Mouse (Mus musculus) hindbrain, embryonic 15.5 days (tissue): ENCODE data around the gene Gm28048. TPM values are rescaled to one million over a fixed set of nuclear protein-coding genes. Genes with fewer than 3 reads are reported as not detected.

Source experiments
- ATAC-seq: fragments of 200-750 bp; cut with Nextera tagmentation; 2 replicates; pipeline ENCODE4 v1.8.0; 2017; ENCODE audit warnings: low read depth, moderate number of reproducible peaks, moderate TSS enrichment; ENCODE audit not compliant: low FRiP score
- H3K27ac ChIP-seq: fragments of 300-500 bp; sonication (generic); replicated peaks from 2 replicates; pipeline ENCODE4 v1.5.1; 2015; ENCODE audit warnings: mild to moderate bottlenecking, inconsistent platforms
- H3K27me3 ChIP-seq: fragments of 300-500 bp; sonication (generic); 2 replicates; pipeline ENCODE4 v1.6.1; 2015; ENCODE audit warnings: control low read depth, inconsistent platforms
- H3K36me3 ChIP-seq: fragments of 300-500 bp; sonication (generic); 2 replicates; pipeline ENCODE4 v1.6.1; 2015; ENCODE audit warnings: control low read depth, inconsistent platforms
- H3K4me1 ChIP-seq: fragments of 300-500 bp; sonication (generic); replicated peaks from 2 replicates; pipeline ENCODE4 v1.6.1; 2015; ENCODE audit warnings: control low read depth, inconsistent platforms
- H3K4me2 ChIP-seq: fragments of 300-500 bp; sonication (generic); 2 replicates; pipeline ENCODE4 v1.6.1; 2015; ENCODE audit warnings: moderate library complexity, mild to moderate bottlenecking, inconsistent platforms
- H3K4me3 ChIP-seq: fragments of 300-500 bp; sonication (generic); 2 replicates; pipeline ENCODE4 v1.5.1; 2015; ENCODE audit warnings: mild to moderate bottlenecking, inconsistent platforms
- H3K9ac ChIP-seq: fragments of 300-500 bp; sonication (generic); 2 replicates; pipeline ENCODE4 v1.6.1; 2015; ENCODE audit warnings: inconsistent platforms
- H3K9me3 ChIP-seq: fragments of 300-500 bp; sonication (generic); 2 replicates; pipeline ENCODE4 v1.6.1; 2016; ENCODE audit warnings: control low read depth, inconsistent platforms
- WGBS: fragments of 180-500 bp; shearing (Covaris S2); methylation state at CpG from one replicate; pipeline ENCODE4 v1.1.7; 2015; 5-methylcytosine and 5-hydroxymethylcytosine counted together
- polyA plus RNA-seq: library from polyadenylated mRNA; unstranded; fragments of >200 nt; fragmentation: Nextera tagmentation; extraction: Ambion mirVana; gene quantifications from 2 replicates; pipeline ENCODE4 v1.2.1, GENCODE M21; 2015

Gene Gm28048
- polyA plus RNA-seq, 1 experiment from 2014 or later: 3.9 TPM

DNA sequence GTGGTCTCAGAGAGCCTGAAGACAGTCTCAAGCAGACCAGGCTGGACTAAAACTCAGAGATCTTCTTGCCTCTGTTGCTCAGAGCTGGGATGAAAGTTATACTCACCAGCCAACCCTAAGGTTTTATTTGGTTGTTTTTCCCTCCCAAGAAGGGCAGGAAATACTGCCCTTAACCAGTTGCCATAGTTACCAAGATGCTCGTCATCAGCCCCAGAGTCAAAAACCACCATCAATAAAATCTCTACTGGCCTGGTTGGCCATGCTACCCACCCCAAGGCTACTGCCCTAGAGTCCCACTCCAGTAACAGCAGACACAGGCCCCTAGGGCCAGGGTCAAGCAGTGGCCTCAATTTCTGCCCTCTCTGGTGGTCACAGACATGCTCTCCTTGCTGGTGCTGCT is 129.4 kb downstream of the Gm28048 start:
- H3K9ac ChIP-seq: no peak overlapping the region
- no peaks in the 10 kb centered on the region for H3K36me3 ChIP-seq
- 68% methylated on average over 1 of the region's 1 CpGs for WGBS
- ATAC-seq: no peak
- no peak overlapping the region for H3K27ac ChIP-seq
- no peaks in the 10 kb centered on the region for H3K9me3 ChIP-seq
- peaks cover 19% of the 10 kb centered on the region for H3K27me3 ChIP-seq
- no peak overlapping the region for H3K4me2 ChIP-seq
- no peak overlapping the region for H3K4me3 ChIP-seq
- no peaks in the 10 kb centered on the region for H3K4me1 ChIP-seq

DNA sequence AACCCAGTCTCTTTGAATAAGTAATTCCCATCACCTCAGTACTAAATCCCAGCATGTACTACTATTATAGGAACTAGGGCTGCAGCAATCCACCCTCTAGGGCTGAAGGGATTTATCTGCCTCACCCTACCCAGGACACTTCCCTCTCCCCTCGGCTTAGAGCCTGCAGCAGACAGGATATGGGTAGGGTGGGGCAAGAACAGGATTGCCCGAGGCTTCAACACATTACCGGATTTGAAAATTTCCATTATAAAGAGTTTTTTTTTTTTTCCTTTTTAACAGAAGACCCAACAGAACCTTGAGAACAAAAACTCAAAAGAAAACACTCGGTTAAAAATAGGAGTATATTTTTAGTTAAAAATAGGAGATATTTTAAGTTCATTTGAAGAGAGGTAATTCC is 130.5 kb downstream of the Gm28048 start:
- WGBS: 70% methylated on average over 4 of the region's 4 CpGs
- H3K36me3 ChIP-seq: no peaks in the 10 kb centered on the region

DNA sequence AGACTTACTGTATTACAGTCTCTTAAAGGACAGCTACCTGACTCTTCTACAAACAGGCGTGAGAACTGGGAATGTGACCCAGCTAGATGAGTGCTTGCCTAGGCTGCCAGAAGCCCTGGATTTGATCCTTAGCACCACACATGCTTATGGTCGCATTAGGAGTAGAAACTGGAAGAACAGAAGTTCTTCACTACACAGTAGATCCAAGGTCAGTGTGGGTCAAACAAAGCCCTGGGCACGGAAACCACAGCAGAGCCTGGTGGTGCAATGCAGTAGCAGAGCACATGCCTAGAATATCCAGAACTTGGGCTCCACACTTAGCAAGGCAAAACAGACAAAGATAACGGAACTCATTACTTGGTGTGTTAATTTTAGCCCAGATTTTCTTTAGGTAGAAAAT is 131.8 kb downstream of the Gm28048 start:
- no peak for ATAC-seq

More for the DNA sequence above, 130.5 kb downstream of the Gm28048 start:
- H3K4me2 ChIP-seq: no peak overlapping the region
- no peaks in the 10 kb centered on the region for H3K9me3 ChIP-seq
- H3K9ac ChIP-seq: no peak overlapping the region
- no peak overlapping the region for H3K27ac ChIP-seq
- no peak overlapping the region for H3K4me3 ChIP-seq
- H3K27me3 ChIP-seq: peaks cover 8% of the 10 kb centered on the region; the same call in 1 of the 2 replicates
- ATAC-seq: no peak
- H3K4me1 ChIP-seq: peaks cover 1% of the 10 kb centered on the region; the same call in 1 of the 2 replicates

DNA sequence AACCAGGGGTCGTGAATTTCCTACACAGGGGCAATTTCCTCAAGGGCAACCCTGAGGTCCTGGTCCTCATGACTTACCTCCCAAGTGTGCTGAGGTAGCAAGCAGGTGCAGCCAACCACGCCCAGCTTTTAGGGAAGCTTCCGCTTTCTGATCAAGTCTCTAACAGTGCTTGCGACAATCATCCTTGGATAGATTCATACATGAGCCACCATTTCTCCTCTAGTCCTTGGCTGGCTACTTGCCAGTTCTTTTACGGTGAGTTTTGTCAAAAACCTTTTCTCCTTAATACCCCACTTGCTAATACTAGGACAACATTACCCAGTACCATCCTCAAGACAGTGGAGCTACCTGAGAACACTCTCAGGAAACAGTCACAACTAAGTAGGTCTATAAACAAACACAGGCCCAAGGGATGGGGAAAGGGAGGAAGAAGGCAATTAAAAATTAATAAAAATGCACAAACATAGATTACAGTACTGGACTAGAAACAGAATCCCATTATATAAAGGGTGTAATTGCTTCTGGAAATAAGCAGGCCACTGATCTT is 133.2 kb downstream of the Gm28048 start:
- H3K9ac ChIP-seq: no peak overlapping the region
- H3K27me3 ChIP-seq: no peaks in the 10 kb centered on the region
- no peak for ATAC-seq
- H3K27ac ChIP-seq: no peak overlapping the region
- no peaks in the 10 kb centered on the region for H3K9me3 ChIP-seq
- no peak overlapping the region for H3K4me3 ChIP-seq
- H3K36me3 ChIP-seq: no peaks in the 10 kb centered on the region
- peaks cover 3% of the 10 kb centered on the region for H3K4me1 ChIP-seq
- WGBS: 89% methylated on average over 5 of the region's 5 CpGs
- no peak overlapping the region for H3K4me2 ChIP-seq

More for the DNA sequence above, 131.8 kb downstream of the Gm28048 start:
- Histone ChIP-seq H3K27ac (no peak overlapping the region), H3K27me3 (no peaks in the 10 kb centered on the region), H3K36me3 (no peaks in the 10 kb centered on the region), H3K4me2 (no peak overlapping the region), H3K4me3 (no peak overlapping the region), H3K9me3 (no peaks in the 10 kb centered on the region), H3K4me1 (peaks cover 3% of the 10 kb centered on the region), H3K9ac (no peak overlapping the region)
- 89% methylated on average over 4 of the region's 4 CpGs for WGBS

DNA sequence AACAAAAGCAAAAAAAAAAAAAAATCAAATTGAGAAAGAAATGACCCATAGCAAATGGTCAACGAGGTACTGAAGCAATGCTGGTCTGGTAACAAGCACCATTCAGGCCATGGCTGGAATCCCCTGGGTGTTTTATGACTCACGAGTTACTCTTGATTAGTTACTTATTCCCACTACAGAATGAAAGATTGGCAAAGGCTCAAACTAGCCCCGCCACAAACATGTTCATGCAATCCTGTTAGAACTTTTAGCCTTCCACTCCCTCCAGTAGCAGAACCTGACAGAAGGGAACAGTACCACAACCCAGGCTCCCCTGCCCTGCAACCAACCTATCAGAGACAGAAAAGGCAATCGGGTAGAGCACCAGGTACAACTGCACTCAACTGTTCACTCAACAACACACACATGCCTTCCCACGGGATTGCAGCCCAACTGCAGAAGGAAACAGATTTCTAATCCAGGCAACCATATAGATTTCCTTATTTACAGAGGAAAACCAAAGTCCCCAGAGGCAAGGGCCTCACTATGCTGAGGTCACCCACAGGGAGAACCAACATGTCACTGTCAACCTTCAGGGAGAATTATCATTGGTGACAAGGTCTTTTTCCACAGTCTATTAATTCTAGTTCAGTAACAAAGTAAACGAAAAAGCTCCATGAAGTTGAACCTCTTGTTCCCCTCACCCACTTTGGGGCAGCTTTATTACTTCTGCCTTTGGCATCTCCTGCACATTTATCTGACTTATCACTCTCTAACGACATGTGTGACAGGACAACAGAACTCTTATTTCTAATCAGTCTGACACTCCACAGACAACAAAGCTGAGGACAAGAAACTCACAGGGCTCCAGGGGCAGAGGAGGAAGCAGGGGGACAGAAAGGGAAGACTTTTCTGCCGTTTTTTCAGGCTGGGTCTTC is 133.9 kb downstream of the Gm28048 start:
- H3K4me2 ChIP-seq: no peak overlapping the region
- H3K27me3 ChIP-seq: no peaks in the 10 kb centered on the region
- no peaks in the 10 kb centered on the region for H3K36me3 ChIP-seq
- no peak overlapping the region for H3K9ac ChIP-seq
- no peaks in the 10 kb centered on the region for H3K9me3 ChIP-seq
- no peak overlapping the region for H3K27ac ChIP-seq
- WGBS: 69% methylated on average over 8 of the region's 8 CpGs
- H3K4me1 ChIP-seq: peaks cover 3% of the 10 kb centered on the region
- ATAC-seq: no peak
- H3K4me3 ChIP-seq: no peak overlapping the region

DNA sequence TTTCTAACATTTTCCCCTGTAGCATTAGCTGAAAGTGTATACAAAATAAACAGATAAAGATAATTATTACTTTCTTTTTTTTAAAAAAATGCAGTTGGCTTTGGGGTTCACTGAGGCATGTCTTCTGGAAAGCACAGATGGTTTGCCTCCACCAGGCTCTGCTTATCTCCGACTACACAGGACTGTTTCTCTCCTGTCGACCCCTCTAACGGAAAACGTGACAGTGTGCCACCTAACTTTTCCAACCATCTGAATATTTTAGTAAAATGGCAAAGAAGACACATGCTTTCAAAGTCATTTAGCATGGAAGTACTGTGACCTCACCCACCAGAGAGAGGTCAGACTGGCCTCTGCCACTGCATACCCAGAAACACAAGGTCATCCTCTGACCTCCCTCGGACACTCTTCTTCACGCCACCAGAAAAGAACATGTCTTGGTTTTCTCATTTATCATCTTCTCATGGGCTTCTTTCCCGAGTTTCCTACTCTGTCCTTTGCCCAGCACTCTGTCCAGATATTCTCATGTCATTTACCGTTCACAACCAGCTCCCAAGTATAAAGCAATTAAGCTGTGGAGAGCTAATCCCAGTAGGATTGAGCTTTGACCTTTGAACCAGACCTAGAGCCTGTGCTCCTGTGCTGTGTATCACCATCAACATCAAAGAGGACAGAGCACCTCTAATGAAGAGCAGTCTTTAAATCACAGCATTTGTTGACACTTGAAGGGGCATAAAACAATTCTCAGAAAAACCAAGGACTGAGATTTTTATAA is 134.7 kb downstream of the Gm28048 start:
- 74% methylated on average over 8 of the region's 8 CpGs for WGBS
- no peaks in the 10 kb centered on the region for H3K36me3 ChIP-seq
- H3K9me3 ChIP-seq: no peaks in the 10 kb centered on the region
- H3K27ac ChIP-seq: no peak overlapping the region
- peaks cover 3% of the 10 kb centered on the region for H3K4me1 ChIP-seq
- H3K27me3 ChIP-seq: no peaks in the 10 kb centered on the region
- H3K4me2 ChIP-seq: no peak overlapping the region
- no peak overlapping the region for H3K4me3 ChIP-seq
- no peak for ATAC-seq
- no peak overlapping the region for H3K9ac ChIP-seq

DNA sequence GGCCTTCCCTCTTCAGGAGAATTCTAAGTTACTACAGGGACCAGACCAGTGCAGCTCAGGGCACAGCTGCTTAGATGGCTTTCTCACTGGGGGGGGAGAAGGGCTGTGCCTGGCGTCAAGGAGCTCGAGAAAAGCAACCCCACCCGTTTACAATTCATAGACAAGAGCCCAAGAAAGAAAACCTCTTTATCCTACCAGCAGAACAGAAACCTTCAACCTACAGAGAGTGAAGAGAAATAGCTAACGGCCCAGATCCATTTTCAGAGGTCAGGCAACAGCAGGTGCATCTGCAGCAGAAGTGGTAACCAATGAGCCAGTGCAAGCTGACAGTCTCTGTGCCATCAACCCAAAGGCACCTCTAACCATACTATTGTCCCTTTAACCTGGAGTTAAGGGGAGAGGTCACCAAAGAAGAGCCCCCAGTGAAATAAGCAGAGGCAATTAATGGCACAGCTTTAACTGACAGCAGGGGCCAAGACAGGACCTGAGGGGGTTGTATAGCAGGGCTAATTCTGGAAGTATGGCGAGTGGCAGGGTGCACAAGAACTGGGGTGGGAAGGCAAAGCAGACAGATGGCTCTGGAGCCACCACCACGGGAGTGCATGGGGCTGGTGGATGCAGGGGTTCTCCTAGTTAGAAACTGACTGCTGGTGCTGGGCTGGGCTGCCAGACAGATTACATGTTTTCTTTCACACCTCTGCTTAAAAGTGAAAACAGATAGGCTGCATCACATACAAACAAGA is 135.6 kb downstream of the Gm28048 start:
- no peak for ATAC-seq
- no peaks in the 10 kb centered on the region for H3K9me3 ChIP-seq
- H3K4me2 ChIP-seq: no peak overlapping the region
- H3K4me1 ChIP-seq: peaks cover 3% of the 10 kb centered on the region
- WGBS: 52% methylated on average over 6 of the region's 6 CpGs
- no peak overlapping the region for H3K9ac ChIP-seq
- no peak overlapping the region for H3K27ac ChIP-seq
- no peaks in the 10 kb centered on the region for H3K27me3 ChIP-seq
- no peaks in the 10 kb centered on the region for H3K36me3 ChIP-seq
- H3K4me3 ChIP-seq: no peak overlapping the region

DNA sequence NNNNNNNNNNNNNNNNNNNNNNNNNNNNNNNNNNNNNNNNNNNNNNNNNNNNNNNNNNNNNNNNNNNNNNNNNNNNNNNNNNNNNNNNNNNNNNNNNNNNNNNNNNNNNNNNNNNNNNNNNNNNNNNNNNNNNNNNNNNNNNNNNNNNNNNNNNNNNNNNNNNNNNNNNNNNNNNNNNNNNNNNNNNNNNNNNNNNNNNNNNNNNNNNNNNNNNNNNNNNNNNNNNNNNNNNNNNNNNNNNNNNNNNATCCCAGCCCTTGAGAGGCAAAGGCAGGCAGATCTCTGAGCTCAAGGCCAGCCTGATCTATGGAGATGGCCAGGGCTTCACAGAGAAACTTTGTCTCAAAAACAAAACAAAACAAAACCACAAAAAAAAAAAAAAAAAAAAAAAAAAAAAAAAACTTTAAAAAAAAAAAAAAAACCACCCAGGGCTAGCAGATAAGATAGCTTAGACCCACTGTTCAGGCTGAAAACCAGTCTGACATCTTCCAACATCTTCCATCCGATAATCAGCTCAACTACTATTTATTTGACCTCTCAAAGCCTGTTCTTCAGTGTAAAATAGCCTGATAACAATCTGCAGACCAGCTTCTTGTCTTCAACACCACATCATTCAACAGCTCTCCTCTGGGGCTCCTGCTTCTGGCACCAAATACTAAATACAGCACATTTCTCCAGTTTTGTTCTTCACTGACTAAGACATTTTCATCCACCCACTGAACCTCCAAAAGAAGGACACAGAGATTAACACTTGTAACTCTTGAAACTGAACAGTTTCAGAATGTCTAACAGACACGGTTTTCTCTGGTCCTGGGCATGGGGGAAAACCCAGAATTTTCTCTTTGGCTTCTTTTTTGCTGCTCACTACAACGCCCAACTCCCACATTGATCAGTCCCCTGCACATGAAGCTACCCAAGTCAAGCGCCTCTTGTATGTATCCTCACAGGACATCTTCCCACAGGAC is 136.9 kb downstream of the Gm28048 start:
- H3K4me3 ChIP-seq: no peak overlapping the region
- H3K9me3 ChIP-seq: no peaks in the 10 kb centered on the region
- H3K4me1 ChIP-seq: peaks cover 3% of the 10 kb centered on the region
- ATAC-seq: no peak
- no peak overlapping the region for H3K9ac ChIP-seq
- H3K27me3 ChIP-seq: no peaks in the 10 kb centered on the region
- 88% methylated on average over 4 of the region's 4 CpGs for WGBS
- H3K27ac ChIP-seq: no peak overlapping the region
- H3K36me3 ChIP-seq: no peaks in the 10 kb centered on the region
- H3K4me2 ChIP-seq: no peak overlapping the region

DNA sequence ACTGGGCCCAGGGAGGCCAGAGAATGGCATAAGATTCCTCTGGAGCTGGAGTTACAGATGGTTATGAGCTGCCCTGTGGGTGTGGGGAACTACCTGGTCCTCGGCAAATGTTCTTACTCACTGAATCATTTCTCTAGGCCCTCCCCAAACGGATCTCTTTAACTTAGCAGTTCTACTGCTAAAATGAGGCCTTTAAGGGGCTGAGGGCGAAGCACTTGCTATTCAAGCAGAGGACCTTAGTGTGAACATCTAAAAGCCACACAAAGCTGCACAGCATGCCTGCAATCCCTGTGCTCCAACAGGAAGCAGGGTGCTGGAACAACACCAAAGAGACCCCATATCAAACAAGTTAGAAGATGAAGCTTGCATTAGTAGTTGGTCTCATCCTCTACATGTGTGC is 142.4 kb downstream of the Gm28048 start:
- Histone ChIP-seq H3K4me3 (no peak overlapping the region), H3K27ac (no peak overlapping the region), H3K9ac (no peak overlapping the region), H3K36me3 (no peaks in the 10 kb centered on the region), H3K4me2 (no peak overlapping the region), H3K9me3 (no peaks in the 10 kb centered on the region), H3K4me1 (no peaks in the 10 kb centered on the region), H3K27me3 (no peaks in the 10 kb centered on the region)
- no peak for ATAC-seq
- WGBS: 66% methylated on average over 3 of the region's 3 CpGs

DNA sequence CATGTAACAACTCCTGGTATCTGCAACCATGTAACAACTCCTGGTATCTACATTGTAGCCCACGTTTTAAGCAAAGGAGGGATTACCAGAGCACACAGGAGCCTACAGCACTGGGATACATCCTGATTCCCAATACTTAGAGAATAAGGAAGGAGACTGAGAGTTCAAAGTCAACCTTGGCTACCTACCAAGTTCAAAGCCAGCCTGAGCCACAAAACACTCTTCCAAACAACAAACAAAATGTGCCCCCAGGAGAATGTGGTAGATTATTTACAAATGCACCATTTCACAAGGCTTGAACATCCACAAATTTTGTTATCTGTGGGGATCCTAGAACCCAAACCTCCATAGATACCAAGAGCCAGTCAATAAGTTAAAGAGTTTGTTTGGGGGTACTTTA is 143.5 kb downstream of the Gm28048 start:
- H3K4me1 ChIP-seq: no peaks in the 10 kb centered on the region
- no peak overlapping the region for H3K4me3 ChIP-seq
- no peak for ATAC-seq
- no peaks in the 10 kb centered on the region for H3K27me3 ChIP-seq
- H3K4me2 ChIP-seq: no peak overlapping the region
- no peaks in the 10 kb centered on the region for H3K9me3 ChIP-seq
- H3K36me3 ChIP-seq: no peaks in the 10 kb centered on the region
- H3K9ac ChIP-seq: no peak overlapping the region
- WGBS: 75% methylated on average over 1 of the region's 1 CpGs
- H3K27ac ChIP-seq: no peak overlapping the region

DNA sequence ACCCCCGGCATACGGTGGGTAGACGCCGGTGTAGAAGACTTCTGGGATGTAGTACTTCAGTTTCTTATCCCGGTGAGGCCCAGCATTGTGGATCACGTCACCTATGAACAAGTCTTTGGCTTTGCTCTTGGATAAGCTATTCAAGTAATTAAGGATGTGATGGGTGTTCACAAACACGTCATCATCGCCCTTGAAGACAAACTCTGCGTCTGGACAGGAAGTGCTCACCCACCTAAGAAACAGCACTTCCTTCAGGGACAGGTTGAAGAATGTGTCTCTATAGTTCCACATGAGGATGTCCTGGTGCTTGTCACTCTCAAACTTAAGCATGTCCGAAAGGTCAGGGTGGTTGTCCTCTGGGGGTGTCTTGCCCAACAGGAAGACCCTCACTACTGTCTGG is 145.6 kb downstream of the Gm28048 start:
- no peak for ATAC-seq
- WGBS: 95% methylated on average over 10 of the region's 10 CpGs
- Histone ChIP-seq H3K27ac (no peak overlapping the region), H3K4me1 (no peaks in the 10 kb centered on the region), H3K27me3 (no peaks in the 10 kb centered on the region), H3K4me3 (no peak overlapping the region), H3K4me2 (no peak overlapping the region), H3K36me3 (no peaks in the 10 kb centered on the region), H3K9me3 (no peaks in the 10 kb centered on the region), H3K9ac (no peak overlapping the region)
